Mouse (Mus musculus): ENCODE measurements around the gene Smco4.
"Not testable (repeated sequence)": the region's sequence is repeated elsewhere in the genome, so short reads cannot be mapped to it uniquely, and the experiment has no call there.

Gene Smco4

GRCm38 (mm10) chr9:15541735-15542354 lies 48.6 kb downstream of the Smco4 start:
- no peak for DNase-seq

- DNase-seq = no peak
Measured at GRCm38 (mm10) chr9:15550461-15550961, 57.3 kb downstream of the Smco4 start.

- DNase-seq = not testable (repeated sequence)
Measured at GRCm38 (mm10) chr9:15551073-15551472, 57.8 kb downstream of the Smco4 start.

GRCm38 (mm10) chr9:15551933-15552851 lies 59.0 kb downstream of the Smco4 start:
- DNase-seq = no peak

- no peak for DNase-seq
Measured at GRCm38 (mm10) chr9:15553322-15553721, 60.1 kb downstream of the Smco4 start.

- DNase-seq = no peak
Measured at GRCm38 (mm10) chr9:15560451-15560850, 67.2 kb downstream of the Smco4 start.

- no peak for DNase-seq
Measured at GRCm38 (mm10) chr9:15562353-15562752, 69.1 kb downstream of the Smco4 start.

GRCm38 (mm10) chr9:15574750-15575454 lies 81.7 kb downstream of the Smco4 start:
- no peak for DNase-seq

- DNase-seq = no peak
Measured at GRCm38 (mm10) chr9:15578427-15578826, 85.2 kb downstream of the Smco4 start.

GRCm38 (mm10) chr9:15578946-15579345 lies 85.7 kb downstream of the Smco4 start:
- no peak for DNase-seq

- DNase-seq = no peak
Measured at GRCm38 (mm10) chr9:15580176-15580575, 86.9 kb downstream of the Smco4 start.

GRCm38 (mm10) chr9:15582026-15582425 lies 88.8 kb downstream of the Smco4 start:
- DNase-seq = no peak

GRCm38 (mm10) chr9:15584209-15584608 lies 91.0 kb downstream of the Smco4 start:
- DNase-seq = no peak

- DNase-seq = no peak
Measured at GRCm38 (mm10) chr9:15585956-15586355, 92.7 kb downstream of the Smco4 start.

- DNase-seq = no peak
Measured at GRCm38 (mm10) chr9:15587157-15587854, 94.1 kb downstream of the Smco4 start.

GRCm38 (mm10) chr9:15594148-15594547 lies 100.9 kb downstream of the Smco4 start:
- DNase-seq = no peak
